Mouse (Mus musculus) cerebellum, adult (tissue): Measurements from ENCODE around the gene Akr1d1.
A peak's percentile ranks its signal among the peaks of the same experiment; 100 is the strongest.

ENCODE experiments used
- ATAC-seq: cut with Nextera tagmentation; 2 replicates; pipeline ENCODE4 v1.9.2; 2017; ENCODE audit warnings: mild to moderate bottlenecking, moderate library complexity, mixed read lengths; ENCODE audit not compliant: insufficient number of reproducible peaks, low FRiP score, low TSS enrichment

The Akr1d1 gene

GRCm38 (mm10) chr6:37554327-37554726, 24.4 kb downstream of the Akr1d1 start:
- no peak for ATAC-seq

GRCm38 (mm10) chr6:37563861-37564260, 33.9 kb downstream of the Akr1d1 start:
- ATAC-seq = no peak

GRCm38 (mm10) chr6:37567363-37567762, 37.4 kb downstream of the Akr1d1 start:
- no peak for ATAC-seq

GRCm38 (mm10) chr6:37571939-37572338, 42.0 kb downstream of the Akr1d1 start:
- no peak for ATAC-seq

- ATAC-seq = no peak
Observed at GRCm38 (mm10) chr6:37572935-37573334, 43.0 kb downstream of the Akr1d1 start.

GRCm38 (mm10) chr6:37580476-37580875, 50.5 kb downstream of the Akr1d1 start:
- no peak for ATAC-seq

- peak; percentile 52; the same call in 1 of the 2 replicates for ATAC-seq
Observed at GRCm38 (mm10) chr6:37589340-37589962, 59.5 kb downstream of the Akr1d1 start.

GRCm38 (mm10) chr6:37590800-37591199, 60.8 kb downstream of the Akr1d1 start:
- ATAC-seq = no peak

- ATAC-seq = peak; percentile 68; the same call in 1 of the 2 replicates
Observed at GRCm38 (mm10) chr6:37592101-37593032, 62.4 kb downstream of the Akr1d1 start.

- no peak for ATAC-seq
Observed at GRCm38 (mm10) chr6:37593033-37593374, 63.0 kb downstream of the Akr1d1 start.

- ATAC-seq = no peak
Observed at GRCm38 (mm10) chr6:37593551-37594089, 63.6 kb downstream of the Akr1d1 start.

GRCm38 (mm10) chr6:37597088-37597487, 67.1 kb downstream of the Akr1d1 start:
- no peak for ATAC-seq

- no peak for ATAC-seq
Observed at GRCm38 (mm10) chr6:37598033-37598432, 68.1 kb downstream of the Akr1d1 start.

GRCm38 (mm10) chr6:37600976-37601498, 71.1 kb downstream of the Akr1d1 start:
- ATAC-seq = no peak

- ATAC-seq = no peak
Observed at GRCm38 (mm10) chr6:37602857-37603765, 73.1 kb downstream of the Akr1d1 start.

- ATAC-seq = no peak
Observed at GRCm38 (mm10) chr6:37604178-37604883, 74.4 kb downstream of the Akr1d1 start.

GRCm38 (mm10) chr6:37604884-37605269, 74.9 kb downstream of the Akr1d1 start:
- no peak for ATAC-seq

- no peak for ATAC-seq
Observed at GRCm38 (mm10) chr6:37607511-37608289, 77.7 kb downstream of the Akr1d1 start.
